Mouse (Mus musculus) heart, postnatal 0 days (tissue): ENCODE results near the gene Trp53i13.

Source experiments
- CTCF ChIP-seq: IDR thresholded peaks from 2 replicates; pipeline ENCODE4 v1.5.1; 2016; ENCODE audit warnings: antibody characterized with exemption, control low read depth, low read depth
- EP300 ChIP-seq: IDR thresholded peaks from 2 replicates; pipeline ENCODE4 v1.6.1; 2016; ENCODE audit warnings: antibody characterized with exemption, low read depth

GRCm38 (mm10) chr11:77488771-77489581, 26.8 kb downstream of the Trp53i13 start:
- TF ChIP-seq CTCF, result no peak
- TF ChIP-seq EP300, result no peak
